Mouse (Mus musculus): ENCODE measurements around the gene Cdk13.

Cdk13 gene

GRCm38 (mm10) chr13:17804909-17805613 is at the start of gene Cdk13:
Gene Cdk13 (minus strand): TSS chr13:17805097.
- in situ Hi-C loops (cut with MseI, MboI): no loop called here

GRCm38 (mm10) chr13:17843336-17843735 is 38.4 kb upstream of the Cdk13 start:
- in situ Hi-C loops (cut with MseI, MboI): loop anchor here in 1 of 2 experiments (10.0 kb wide), 1 partner anchor 131 kb away; no protein-coding TSS in a partner anchor

- in situ Hi-C loops (cut with MseI, MboI): loop anchor here in 1 of 2 experiments (10.0 kb wide), 1 partner anchor 132 kb away; no protein-coding TSS in a partner anchor
These were observed 37.9 kb upstream of the Cdk13 start for GRCm38 (mm10) chr13:17842756-17843155.

GRCm38 (mm10) chr13:17839137-17839536 is 34.2 kb upstream of the Cdk13 start:
- in situ Hi-C loops (cut with MseI, MboI): loop anchor here in 1 of 2 experiments (10.0 kb wide), 1 partner anchor 146 kb away; no protein-coding TSS in a partner anchor

- in situ Hi-C loops (cut with MseI, MboI): loop anchor here in 1 of 2 experiments (10.0 kb wide), 1 partner anchor 146 kb away; no protein-coding TSS in a partner anchor
These were observed 33.6 kb upstream of the Cdk13 start for GRCm38 (mm10) chr13:17838484-17838851.

- in situ Hi-C loops (cut with MseI, MboI): loop anchor here in 1 of 2 experiments (10.0 kb wide), 1 partner anchor 147 kb away; no protein-coding TSS in a partner anchor
These were observed 33.0 kb upstream of the Cdk13 start for GRCm38 (mm10) chr13:17837610-17838483.

- in situ Hi-C loops (cut with MseI, MboI): loop anchor here in 1 of 2 experiments (10.0 kb wide), 1 partner anchor 148 kb away; no protein-coding TSS in a partner anchor
These were observed 31.9 kb upstream of the Cdk13 start for GRCm38 (mm10) chr13:17836808-17837207.

- in situ Hi-C loops (cut with MseI, MboI): loop anchor here in 1 of 2 experiments (10.0 kb wide), 1 partner anchor 152 kb away; no protein-coding TSS in a partner anchor
These were observed 28.0 kb upstream of the Cdk13 start for GRCm38 (mm10) chr13:17832940-17833339.

GRCm38 (mm10) chr13:17817226-17817625 is 12.3 kb upstream of the Cdk13 start:
- in situ Hi-C loops (cut with MseI, MboI): no loop called here

GRCm38 (mm10) chr13:17805614-17805975 is 698 bp upstream of the Cdk13 start:
- in situ Hi-C loops (cut with MseI, MboI): no loop called here

GRCm38 (mm10) chr13:17804058-17804841 is 647 bp downstream of the Cdk13 start:
- in situ Hi-C loops (cut with MseI, MboI): no loop called here

- in situ Hi-C loops (cut with MseI, MboI): no loop called here
These were observed 1.4 kb downstream of the Cdk13 start for GRCm38 (mm10) chr13:17803331-17804057.

GRCm38 (mm10) chr13:17802880-17803279 is 2.0 kb downstream of the Cdk13 start:
- in situ Hi-C loops (cut with MseI, MboI): no loop called here

- in situ Hi-C loops (cut with MseI, MboI): no loop called here
These were observed 5.2 kb downstream of the Cdk13 start for GRCm38 (mm10) chr13:17799735-17800134.

GRCm38 (mm10) chr13:17795757-17796456 is 9.0 kb downstream of the Cdk13 start:
- in situ Hi-C loops (cut with MseI, MboI): no loop called here

GRCm38 (mm10) chr13:17783643-17784042 is 21.3 kb downstream of the Cdk13 start:
- in situ Hi-C loops (cut with MseI, MboI): no loop called here

- in situ Hi-C loops (cut with MseI, MboI): no loop called here
These were observed 25.0 kb downstream of the Cdk13 start for GRCm38 (mm10) chr13:17779923-17780322.

- in situ Hi-C loops (cut with MseI, MboI): no loop called here
These were observed 28.6 kb downstream of the Cdk13 start for GRCm38 (mm10) chr13:17776303-17776702.

GRCm38 (mm10) chr13:17775364-17775763 is 29.5 kb downstream of the Cdk13 start:
- in situ Hi-C loops (cut with MseI, MboI): no loop called here

GRCm38 (mm10) chr13:17773112-17773511 is 31.8 kb downstream of the Cdk13 start:
- in situ Hi-C loops (cut with MseI, MboI): no loop called here
